Mouse (Mus musculus): ENCODE results near the gene Polg2.

DNA sequence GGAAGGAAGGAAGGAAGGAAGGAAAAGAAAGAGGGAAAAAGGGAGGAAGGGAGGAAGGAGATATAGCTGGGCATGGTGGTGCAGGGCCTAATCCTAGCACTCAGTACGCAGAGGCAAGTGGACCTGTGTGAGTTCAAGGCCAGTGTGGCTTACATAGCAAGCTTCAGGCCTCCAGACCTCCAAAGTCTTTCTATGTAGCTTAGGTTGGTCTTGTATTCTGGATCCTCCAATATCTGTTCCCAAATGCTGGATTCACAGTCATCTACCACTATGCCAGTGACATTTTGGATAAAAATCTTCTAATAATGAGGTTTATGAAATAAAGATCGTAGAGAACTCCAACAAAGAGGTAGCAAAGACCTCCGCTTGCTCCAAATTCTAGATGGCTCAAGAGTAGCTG is 37.5 kb downstream of the Polg2 start:
- TF ChIP-seq CTCF (conservative IDR thresholded peaks at IDR 0.05; ENCODE audit: insufficient read depth, insufficient read length, low read depth, low read length) = no peak
- no peak for TF ChIP-seq POLR2A (IDR thresholded peaks at IDR 0.05; ENCODE audit: low read depth, low read length)

Measured in kidney, adult 2 months (tissue).